Mouse (Mus musculus) myocyte (in vitro differentiated cells): ENCODE data around the gene Gm49601.

Source experiments
- MAX ChIP-seq: IDR thresholded peaks from one replicate; pipeline ENCODE4 v1.6.1; 2011; ENCODE audit warnings: low read depth, mild to moderate bottlenecking, control low read depth
- MYOG ChIP-seq, 3 experiments: IDR thresholded peaks; one replicate each; pipeline ENCODE4 v1.6.1; 2011; ENCODE audit warnings: control low read depth in 2 of 3, low read depth in 2 of 3, mild to moderate bottlenecking in 2 of 3; ENCODE audit not compliant: insufficient read length in 2 of 3, control insufficient read depth in 1 of 3, insufficient read depth in 1 of 3
- POLR2A ChIP-seq: IDR thresholded peaks from one replicate; pipeline ENCODE4 v1.6.1; 2011; ENCODE audit warnings: low read depth, mild to moderate bottlenecking, control low read depth, moderate library complexity; ENCODE audit not compliant: insufficient read length
- TCF12 ChIP-seq: IDR thresholded peaks from one replicate; pipeline ENCODE4 v1.6.1; 2011; ENCODE audit warnings: mild to moderate bottlenecking, control low read depth; ENCODE audit not compliant: poor library complexity, insufficient read depth, severe bottlenecking
- TCF3 ChIP-seq: IDR thresholded peaks from one replicate; pipeline ENCODE4 v1.6.1; 2011; ENCODE audit warnings: low read depth, control low read depth; ENCODE audit not compliant: insufficient read length
- USF1 ChIP-seq: IDR thresholded peaks from one replicate; pipeline ENCODE4 v1.6.1; 2011; ENCODE audit warnings: low read depth, mild to moderate bottlenecking, control low read depth, moderate library complexity

- TF ChIP-seq POLR2A, result no peak
- TF ChIP-seq TCF3, result no peak
- no peak for TF ChIP-seq MYOG (IDR thresholded peaks at IDR 0.05; ENCODE audit: control insufficient read depth in 1 of 3, insufficient read depth in 1 of 3, insufficient read length in 2 of 3, low read depth in 2 of 3)
- no peak for TF ChIP-seq MAX
- no peak for TF ChIP-seq TCF12
- TF ChIP-seq USF1, result no peak
These were observed 4.7 kb downstream of the Gm49601 start for GRCm38 (mm10) chr16:18621362-18622001.
